Mouse (Mus musculus): Measurements from ENCODE around the gene Foxp1.

DNA sequence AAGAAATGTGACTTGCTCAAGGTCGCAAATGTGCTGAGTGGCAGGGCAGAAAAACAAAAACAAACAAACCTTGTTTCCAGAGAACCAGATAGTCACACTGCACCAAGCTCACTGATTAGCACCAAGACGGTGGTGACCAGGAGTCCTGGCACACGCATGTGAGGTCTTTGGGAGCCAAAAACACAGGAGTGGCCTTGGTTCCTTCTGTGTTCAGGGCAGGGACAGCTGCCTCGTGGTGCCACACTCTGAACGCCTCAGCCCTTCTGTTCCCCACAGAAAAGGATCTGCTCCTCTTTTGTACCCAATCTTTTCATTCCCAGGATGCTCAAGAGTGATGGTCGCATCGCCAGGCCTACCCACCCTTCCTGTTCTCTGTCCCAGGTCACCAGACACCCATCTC is 434.9 kb downstream of the Foxp1 start:
- TF ChIP-seq POLR2A (IDR thresholded peaks at IDR 0.05; ENCODE audit: control insufficient read depth, extremely low read depth, insufficient read depth, low read length, poor library complexity) (no peak), CTCF (IDR thresholded peaks at IDR 0.05; ENCODE audit: borderline replicate concordance, control insufficient read depth, extremely low read depth, insufficient read depth, low read length, poor library complexity) (no peak)
